Mouse (Mus musculus) MEL (cell line): ENCODE data around the gene Trim41. TPM values are rescaled to one million over a fixed set of nuclear protein-coding genes. Genes with fewer than 3 reads are reported as not detected.

Source experiments
- DNase-seq: peaks from one replicate; pipeline ENCODE4 v3.0.0; 2011; ENCODE audit warnings: low read depth, low spot score
- H3K27ac ChIP-seq: 2 replicates; pipeline ENCODE4 v1.5.1; 2012; ENCODE audit warnings: low read depth, mild to moderate bottlenecking, control low read depth, low read length, moderate library complexity; ENCODE audit not compliant: control insufficient read depth
- H3K27me3 ChIP-seq, 2 experiments: fragments of 150-350 bp in 1 of 2; sonication (generic) in 1 of 2; 2 replicates each; pipeline ENCODE4 v1.6.1; 2012; ENCODE audit warnings: low read length in 2 of 2, mild to moderate bottlenecking in 2 of 2, improper control_type of control experiment in 1 of 2, moderate library complexity in 1 of 2; ENCODE audit not compliant: insufficient read depth in 2 of 2, control insufficient read depth in 1 of 2
- H3K36me3 ChIP-seq, 2 experiments: 2 replicates each; pipeline ENCODE4 v1.6.1; 2012 to 2014; ENCODE audit warnings: low read length in 2 of 2, improper control_type of control experiment in 1 of 2, inconsistent platforms in 1 of 2, mild to moderate bottlenecking in 1 of 2; ENCODE audit not compliant: insufficient read depth in 2 of 2, control insufficient read depth in 1 of 2
- H3K4me1 ChIP-seq, 2 experiments: fragments of 150-350 bp in 1 of 2; sonication (generic) in 1 of 2; 2 replicates each; pipeline ENCODE4 v1.6.1; 2012; ENCODE audit warnings: low read length in 2 of 2, improper control_type of control experiment in 1 of 2, mild to moderate bottlenecking in 1 of 2; ENCODE audit not compliant: insufficient read depth in 2 of 2, control insufficient read depth in 1 of 2
- H3K4me3 ChIP-seq, 2 experiments: fragments of 150-350 bp in 1 of 2; sonication (generic) in 1 of 2; 2 replicates each; pipeline ENCODE4 v1.5.1; 2012; ENCODE audit warnings: low read depth in 2 of 2, low read length in 2 of 2, mild to moderate bottlenecking in 2 of 2, moderate library complexity in 2 of 2, control low read depth in 1 of 2, improper control_type of control experiment in 1 of 2; ENCODE audit not compliant: control insufficient read depth in 1 of 2, insufficient read depth in 1 of 2
- H3K79me2 ChIP-seq: 2 replicates; pipeline ENCODE4 v1.6.1; 2012; ENCODE audit warnings: mild to moderate bottlenecking, low read length, moderate library complexity; ENCODE audit not compliant: control insufficient read depth, poor library complexity, insufficient read depth
- H3K9ac ChIP-seq: 2 replicates; pipeline ENCODE4 v1.6.1; 2012; ENCODE audit warnings: low read depth, mild to moderate bottlenecking, control low read depth, low read length, moderate library complexity; ENCODE audit not compliant: control insufficient read depth, poor library complexity, severe bottlenecking
- H3K9me3 ChIP-seq: fragments of 150-350 bp; sonication (generic); replicated peaks from 2 replicates; pipeline ENCODE4 v1.6.1; 2012; ENCODE audit warnings: mild to moderate bottlenecking, low read length, improper control_type of control experiment, moderate library complexity; ENCODE audit not compliant: insufficient read depth
- BHLHE40 ChIP-seq: IDR thresholded peaks from 2 replicates; pipeline ENCODE4 v1.6.1; 2012; ENCODE audit warnings: low read depth, mild to moderate bottlenecking, inconsistent platforms, low read length, improper control_type of control experiment, borderline replicate concordance
- CHD1 ChIP-seq: IDR thresholded peaks from 2 replicates; pipeline ENCODE4 v1.6.1; 2012; ENCODE audit warnings: low read depth, mild to moderate bottlenecking, inconsistent platforms, low read length, improper control_type of control experiment
- CTCF ChIP-seq, 3 experiments: IDR thresholded peaks in 2 of 3; conservative IDR thresholded peaks in 1 of 3; 2 replicates each; pipeline ENCODE4 v1.5.1; 2011 to 2012; ENCODE audit warnings: low read length in 3 of 3, low read depth in 2 of 3, mild to moderate bottlenecking in 2 of 3, improper control_type of control experiment in 1 of 3, inconsistent platforms in 1 of 3, mixed read lengths in 1 of 3, moderate library complexity in 1 of 3; ENCODE audit not compliant: control insufficient read depth in 1 of 3, insufficient read depth in 1 of 3, poor library complexity in 1 of 3, severe bottlenecking in 1 of 3
- ETS1 ChIP-seq: IDR thresholded peaks from 2 replicates; pipeline ENCODE4 v1.6.1; 2012; ENCODE audit warnings: low read depth, mild to moderate bottlenecking, inconsistent platforms, low read length, improper control_type of control experiment, moderate library complexity
- GABPA ChIP-seq: IDR thresholded peaks from 2 replicates; pipeline ENCODE4 v1.6.1; 2012; ENCODE audit warnings: low read depth, mild to moderate bottlenecking, inconsistent platforms, low read length, improper control_type of control experiment, moderate library complexity
- HCFC1 ChIP-seq: IDR thresholded peaks from 2 replicates; pipeline ENCODE4 v1.6.1; 2012; ENCODE audit warnings: low read depth, mild to moderate bottlenecking, inconsistent platforms, low read length, improper control_type of control experiment, moderate library complexity
- KAT2A ChIP-seq: conservative IDR thresholded peaks from 2 replicates; pipeline ENCODE4 v1.6.1; 2012; ENCODE audit warnings: low read depth, low read length, improper control_type of control experiment, inconsistent platforms
- MAZ ChIP-seq: IDR thresholded peaks from 2 replicates; pipeline ENCODE4 v1.6.1; 2012; ENCODE audit warnings: low read depth, mild to moderate bottlenecking, inconsistent platforms, low read length, improper control_type of control experiment
- MYB ChIP-seq: IDR thresholded peaks from 2 replicates; pipeline ENCODE4 v1.6.1; 2011; ENCODE audit warnings: mild to moderate bottlenecking, low read depth, low read length, improper control_type of control experiment
- MYC ChIP-seq: IDR thresholded peaks from 2 replicates; pipeline ENCODE4 v1.6.1; 2011; ENCODE audit warnings: low read depth, mild to moderate bottlenecking, low read length, improper control_type of control experiment, moderate library complexity
- NELFE ChIP-seq: IDR thresholded peaks from 2 replicates; pipeline ENCODE4 v1.6.1; 2011; ENCODE audit warnings: low read depth, low read length, improper control_type of control experiment
- NRF1 ChIP-seq: IDR thresholded peaks from 2 replicates; pipeline ENCODE4 v1.6.1; 2014; ENCODE audit warnings: low read depth, mild to moderate bottlenecking, inconsistent platforms, low read length, improper control_type of control experiment, moderate library complexity; ENCODE audit not compliant: poor library complexity, insufficient read depth, severe bottlenecking
- POLR2A ChIP-seq, 2 experiments: IDR thresholded peaks; 2 replicates each; pipeline ENCODE4 v1.6.1; 2011 to 2012; ENCODE audit warnings: low read length in 2 of 2, mild to moderate bottlenecking in 2 of 2, control low read depth in 1 of 2, improper control_type of control experiment in 1 of 2, low read depth in 1 of 2, moderate library complexity in 1 of 2; ENCODE audit not compliant: control insufficient read depth in 1 of 2, insufficient read depth in 1 of 2, poor library complexity in 1 of 2
- POLR2AphosphoS2 ChIP-seq: IDR thresholded peaks from 2 replicates; pipeline ENCODE4 v1.6.1; 2011; ENCODE audit warnings: low read length, improper control_type of control experiment
- POLR2AphosphoS5 ChIP-seq: IDR thresholded peaks from 2 replicates; pipeline ENCODE4 v1.6.1; 2012; ENCODE audit warnings: low read depth, borderline replicate concordance, mild to moderate bottlenecking, inconsistent platforms, low read length, moderate library complexity, mixed read lengths
- RCOR1 ChIP-seq: IDR thresholded peaks from 2 replicates; pipeline ENCODE4 v1.6.1; 2012; ENCODE audit warnings: low read depth, mild to moderate bottlenecking, inconsistent platforms, low read length, improper control_type of control experiment
- SIN3A ChIP-seq: IDR thresholded peaks from 2 replicates; pipeline ENCODE4 v1.6.1; 2012; ENCODE audit warnings: low read length, improper control_type of control experiment, inconsistent platforms
- TBP ChIP-seq: IDR thresholded peaks from 2 replicates; pipeline ENCODE4 v1.8.0; 2011; ENCODE audit warnings: low read depth, low read length, improper control_type of control experiment
- TCF12 ChIP-seq: IDR thresholded peaks from 2 replicates; pipeline ENCODE4 v1.6.1; 2014; ENCODE audit warnings: low read depth, mild to moderate bottlenecking, inconsistent platforms, low read length, improper control_type of control experiment, moderate library complexity
- UBTF ChIP-seq: IDR thresholded peaks from 2 replicates; pipeline ENCODE4 v1.6.1; 2012; ENCODE audit warnings: low read depth, mild to moderate bottlenecking, inconsistent platforms, low read length, improper control_type of control experiment, moderate library complexity, borderline replicate concordance; ENCODE audit not compliant: insufficient read depth
- ZKSCAN1 ChIP-seq: IDR thresholded peaks from 2 replicates; pipeline ENCODE4 v1.6.1; 2012; ENCODE audit warnings: low read depth, mild to moderate bottlenecking, inconsistent platforms, low read length, improper control_type of control experiment, moderate library complexity
- polyA plus RNA-seq, 2 experiments: library from polyadenylated mRNA; stranded (reverse) in 1 of 2; unstranded in 1 of 2; fragments of >175 nt in 1 of 2; fragments of >200 nt in 1 of 2; gene quantifications; 2 replicates each; pipeline versions ENCODE4 v1.2.1 to v1.2.4; 2012; ENCODE audit warnings: low replicate concordance in 2 of 2, low read depth in 1 of 2; ENCODE audit not compliant: insufficient read length in 2 of 2, insufficient read depth in 1 of 2, missing spikeins in 1 of 2
- total RNA-seq: library from RNA; depleted of rRNA; stranded (reverse); fragments of 300-350 nt; gene quantifications from 2 replicates; pipeline ENCODE4 v1.2.3, GENCODE M21; 2012

Trim41 gene
- total and polyA plus RNA-seq, 3 experiments, result 37.0 to 76.3 (median 56.4) TPM

- TF ChIP-seq BHLHE40 (0 out of 2 replicates have a peak, but pooled peaks have one; percentile 2), TCF12 (no peak), MYB (no peak), KAT2A (no peak; the same call in 1 of the 2 replicates), NELFE (peak; percentile 59), UBTF (no peak), POLR2AphosphoS2 (no peak), RCOR1 (no peak), ZKSCAN1 (0 out of 2 replicates have a peak, but pooled peaks have one; percentile 76), POLR2A (IDR thresholded peaks at IDR 0.05; ENCODE audit: control insufficient read depth in 1 of 2, insufficient read depth in 1 of 2, low read depth in 1 of 2, low read length in 2 of 2, poor library complexity in 1 of 2) (peak in 1 of 2 experiments; percentile 70; a peak in 2 of 4 replicates), ETS1 (peak; percentile 79), MYC (peak; percentile 64; the same call in 1 of the 2 replicates), HCFC1 (peak; percentile 80), TBP (peak; percentile 96), GABPA (no peak), NRF1 (no peak), CHD1 (no peak), MAZ (no peak; the same call in 1 of the 2 replicates), SIN3A (peak; percentile 84), POLR2AphosphoS5 (no peak)
Observed at GRCm38 (mm10) chr11:48787455-48788211, 29.5 kb downstream of the Trim41 start (continued).

GRCm38 (mm10) chr11:48782243-48782642 is 34.9 kb downstream of the Trim41 start:
- no peaks in the 10 kb centered on the region for H3K9me3 ChIP-seq
- no peak overlapping the region for H3K4me3 ChIP-seq
- H3K36me3 ChIP-seq, result 0 out of 4 replicates have a peak, but pooled peaks cover 0 to 2% of the 10 kb centered on the region in 2 experiments
- no peak overlapping the region for H3K9ac ChIP-seq
- H3K79me2 ChIP-seq, result no peaks in the 10 kb centered on the region
- peak; percentile 68 for DNase-seq
- H3K27ac ChIP-seq, result no peak overlapping the region
- TF ChIP-seq CTCF (IDR thresholded peaks at IDR 0.05 in 2 of 3, conservative IDR thresholded peaks at IDR 0.05 in 1 of 3; ENCODE audit: control insufficient read depth in 1 of 3, insufficient read depth in 1 of 3, low read depth in 2 of 3, low read length in 3 of 3, poor library complexity in 1 of 3, severe bottlenecking in 1 of 3) (peak; percentile 9 to 39 (median 38); a peak in 5 of 6 replicates), SIN3A (no peak)
- H3K27me3 ChIP-seq, result no peaks in the 10 kb centered on the region
- H3K4me1 ChIP-seq, result peaks cover 0 to 9% of the 10 kb centered on the region in 2 experiments; a peak in 2 of 4 replicates
